Mouse (Mus musculus): ENCODE results near the gene Shroom3.

Gene Shroom3

GRCm38 (mm10) chr5:92683351-92683807, at the start of gene Shroom3:
Shroom3 (plus strand) TSS chr5:92683435.
- peak; percentile 38 for DNase-seq (ENCODE audit: low read depth, low spot score)

GRCm38 (mm10) chr5:92633526-92633925, 49.7 kb upstream of the Shroom3 start:
- DNase-seq (ENCODE audit: low read depth, low spot score) = no peak

GRCm38 (mm10) chr5:92634916-92635315, 48.3 kb upstream of the Shroom3 start:
- no peak for DNase-seq (ENCODE audit: low read depth, low spot score)

DNA sequence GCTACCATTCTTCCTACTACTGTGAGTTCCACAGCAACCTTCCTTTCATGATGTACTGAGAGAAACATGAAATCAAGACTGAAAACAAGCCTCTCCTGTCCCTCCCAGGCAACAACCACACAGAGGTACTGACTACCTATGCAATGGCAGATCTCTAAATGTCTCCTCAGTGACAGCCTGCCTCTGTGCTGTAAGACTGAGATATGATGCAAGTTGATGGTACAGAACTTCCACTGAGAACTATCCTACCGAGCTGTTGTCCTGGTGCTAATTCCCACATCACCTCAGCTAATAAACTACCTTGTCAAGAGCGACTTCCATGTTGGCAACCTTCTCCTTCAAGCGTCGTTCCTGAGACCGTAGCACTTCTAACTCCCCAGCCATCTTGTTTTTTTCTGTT, 47.3 kb upstream of the Shroom3 start:
- DNase-seq (ENCODE audit: low read depth, low spot score) = no peak

DNA sequence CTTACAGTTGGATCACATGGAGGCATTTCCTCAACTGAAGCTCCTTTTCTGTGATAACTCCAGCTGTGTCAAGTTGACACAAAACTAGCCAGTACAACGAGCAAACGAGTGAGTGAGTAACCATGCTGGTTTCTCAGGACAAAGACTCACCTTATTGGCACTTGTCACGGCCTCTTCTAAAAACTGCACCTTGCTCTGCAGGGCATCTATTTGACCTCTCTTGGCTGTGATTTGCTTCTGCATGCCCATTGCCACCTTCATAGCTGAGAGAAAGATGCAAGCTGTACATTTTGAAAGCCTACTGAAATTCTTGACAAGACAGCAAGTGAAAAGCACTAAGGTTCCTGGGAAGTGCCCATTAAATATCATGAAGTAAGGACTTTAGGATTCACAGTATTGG, 42.4 kb upstream of the Shroom3 start:
- DNase-seq (ENCODE audit: low read depth, low spot score) = no peak

GRCm38 (mm10) chr5:92656256-92656655, 27.0 kb upstream of the Shroom3 start:
- DNase-seq (ENCODE audit: low read depth, low spot score) = peak; percentile 47

- no peak for DNase-seq (ENCODE audit: low read depth, low spot score)
Measured at GRCm38 (mm10) chr5:92664321-92664720, 18.9 kb upstream of the Shroom3 start.

DNA sequence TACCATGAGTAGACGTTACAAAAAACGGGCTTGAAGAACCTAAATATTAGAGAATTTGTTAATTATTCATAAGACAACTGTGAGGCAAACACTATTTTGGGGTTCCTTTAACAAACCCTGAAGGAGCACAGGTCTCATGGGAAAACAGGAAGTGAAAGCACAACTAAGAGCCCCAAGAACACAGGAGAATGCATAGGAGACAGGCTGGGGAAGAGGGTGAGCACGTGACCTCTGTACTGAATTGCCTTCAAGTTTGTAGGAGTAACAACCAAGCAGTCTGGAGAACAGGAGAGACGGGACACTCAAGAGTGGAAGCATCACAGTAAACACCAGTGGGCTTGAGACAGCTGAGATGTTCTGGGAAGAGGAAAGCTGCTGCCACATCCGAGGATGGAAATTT, 16.4 kb upstream of the Shroom3 start:
- DNase-seq (ENCODE audit: low read depth, low spot score) = no peak

DNA sequence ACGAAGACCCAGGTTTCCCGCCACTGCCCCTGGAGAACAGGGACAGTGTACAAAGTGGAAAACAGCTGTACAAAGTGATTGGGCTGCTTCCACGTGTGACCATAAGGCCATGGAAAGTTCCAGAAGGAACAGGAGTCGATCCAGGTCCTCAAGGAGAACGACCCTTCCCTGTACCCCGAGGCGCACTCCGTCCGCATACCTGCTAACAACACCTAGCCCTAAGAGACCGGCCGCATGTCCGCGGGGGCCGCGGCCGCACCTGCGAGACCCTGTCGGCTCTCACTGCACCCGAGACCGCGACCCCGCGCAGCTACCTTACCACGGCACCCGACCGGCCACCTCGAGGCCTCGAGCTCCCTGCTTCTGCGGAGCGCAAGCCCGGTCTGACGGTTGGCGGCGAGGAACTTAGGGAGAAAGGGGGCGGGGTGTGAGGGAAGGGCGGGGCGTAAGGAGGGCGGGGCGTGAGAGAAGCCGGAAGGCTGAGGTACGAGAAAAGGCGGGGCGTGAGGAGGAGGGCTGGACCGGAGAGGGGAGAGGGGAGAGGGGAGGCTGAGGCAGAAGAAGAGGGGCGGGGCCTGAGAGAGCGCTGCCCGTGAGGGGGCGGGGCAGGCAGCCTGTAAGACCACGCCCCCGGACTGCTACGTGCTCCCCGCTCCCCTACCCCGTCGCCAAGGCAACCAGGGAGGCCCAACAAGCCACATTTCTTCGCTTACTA, 8.2 kb upstream of the Shroom3 start, which contains the start of gene Ccdc158:
Ccdc158 (minus strand) TSS at position 413 of the 715 bp plus-strand sequence.
- peak; percentile 80 for DNase-seq (ENCODE audit: low read depth, low spot score)

DNA sequence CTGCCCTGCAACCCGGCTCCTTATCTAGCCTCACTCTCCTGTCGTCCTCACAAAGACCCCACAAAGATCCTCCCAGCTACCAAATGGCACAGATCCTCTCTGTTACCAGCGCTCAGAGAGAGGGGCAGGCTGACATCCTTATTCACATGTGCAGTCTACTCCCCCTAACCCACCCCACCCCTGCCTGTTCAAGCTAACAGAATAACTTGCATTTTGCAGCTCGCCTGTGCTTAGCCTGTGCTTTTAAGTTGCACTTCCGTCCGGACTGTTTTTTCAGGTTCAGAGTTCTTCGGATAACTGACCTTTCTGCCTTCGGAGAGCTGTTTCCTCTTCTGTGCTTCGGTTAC, 7.7 kb upstream of the Shroom3 start:
- DNase-seq (ENCODE audit: low read depth, low spot score) = no peak

DNA sequence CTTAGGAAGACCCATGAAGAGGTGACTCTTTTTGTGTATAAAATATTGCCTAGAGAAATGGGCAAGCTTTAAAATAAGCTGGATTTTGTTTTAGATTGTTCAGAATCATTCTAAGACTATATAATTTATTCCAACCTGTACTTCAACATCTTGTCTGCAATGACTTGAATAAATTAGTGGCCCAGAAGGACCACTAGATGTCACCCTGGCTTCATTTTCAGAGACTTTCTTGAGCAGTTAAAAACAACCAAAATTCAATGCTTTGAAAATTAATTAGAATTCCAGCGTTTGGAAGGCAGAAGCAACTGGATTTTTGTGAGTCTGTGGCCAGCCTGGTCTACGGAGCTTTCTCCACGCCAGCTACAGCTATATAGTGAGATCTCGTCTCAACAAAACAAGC, 3.8 kb upstream of the Shroom3 start:
- no peak for DNase-seq (ENCODE audit: low read depth, low spot score)

DNA sequence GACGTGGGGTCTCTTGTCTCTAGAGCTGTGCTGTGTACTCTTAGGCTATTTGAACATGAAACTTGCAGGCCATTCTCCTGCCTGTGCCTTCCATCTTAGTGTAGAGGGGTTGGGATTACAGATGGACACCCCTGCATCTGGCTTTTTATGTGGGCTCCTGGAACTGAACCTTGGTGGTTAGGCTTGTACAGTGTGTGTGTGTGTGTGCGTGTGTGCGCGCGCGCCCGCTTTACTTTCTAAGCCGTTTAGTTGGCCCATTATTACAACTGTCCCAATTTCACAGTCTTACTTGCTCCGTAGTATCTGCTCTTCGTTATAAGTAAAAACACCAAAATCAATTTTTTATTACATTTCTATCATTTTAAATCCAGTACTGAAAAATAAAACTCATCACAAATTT, 1.4 kb upstream of the Shroom3 start:
- no peak for DNase-seq (ENCODE audit: low read depth, low spot score)

GRCm38 (mm10) chr5:92682621-92683348, 450 bp upstream of the Shroom3 start:
- DNase-seq (ENCODE audit: low read depth, low spot score) = peak; percentile 43

DNA sequence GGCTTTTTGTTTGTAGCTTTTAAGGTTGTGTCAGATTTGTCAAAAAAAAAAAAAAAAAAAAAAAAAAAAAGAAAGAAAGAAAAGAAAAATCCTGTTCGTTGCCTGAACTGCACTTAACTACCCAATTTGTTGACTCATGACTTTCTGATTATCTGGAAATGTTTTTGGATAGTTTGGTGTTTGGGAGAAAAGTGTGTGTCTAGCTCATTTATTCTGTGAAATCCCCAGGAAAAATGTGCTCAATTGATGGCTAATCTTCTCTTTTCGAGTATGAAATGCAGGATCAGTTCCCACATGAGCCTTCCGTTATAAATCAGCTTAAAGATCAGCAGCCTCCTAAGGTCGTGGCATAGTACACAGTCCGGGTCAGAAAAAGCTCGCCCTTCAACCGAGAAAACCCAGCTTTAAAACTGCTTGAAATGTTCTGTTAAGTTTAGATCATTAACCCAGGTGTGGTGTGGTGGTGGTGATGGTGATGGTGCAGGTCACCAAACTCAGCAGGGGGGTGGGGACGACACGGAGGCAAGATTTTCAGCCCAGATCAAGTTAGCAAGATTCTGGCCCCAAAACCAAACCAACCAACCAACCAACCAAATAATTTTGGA, 738 bp downstream of the Shroom3 start:
- DNase-seq (ENCODE audit: low read depth, low spot score) = no peak

- DNase-seq (ENCODE audit: low read depth, low spot score) = no peak
Measured at GRCm38 (mm10) chr5:92684715-92685460, 1.7 kb downstream of the Shroom3 start.

DNA sequence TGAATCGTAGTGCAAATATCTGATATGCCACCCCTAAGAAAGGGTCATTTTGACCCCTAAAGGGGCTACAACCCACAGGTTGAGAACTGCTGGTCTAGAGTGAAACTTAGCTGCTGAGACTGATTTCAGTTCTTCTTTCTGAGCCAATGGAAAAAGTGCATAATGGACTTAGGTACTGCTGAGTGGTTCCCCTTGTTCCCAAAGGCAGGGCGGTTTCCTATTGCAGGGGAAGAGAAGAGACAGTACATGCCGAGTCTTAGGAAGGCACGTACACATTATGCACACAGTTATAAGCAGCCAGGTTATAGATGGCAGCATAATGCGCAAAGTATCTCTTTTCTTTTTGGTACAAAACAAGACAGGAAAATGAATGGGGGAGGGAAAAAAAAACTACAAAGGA, 4.9 kb downstream of the Shroom3 start:
- DNase-seq (ENCODE audit: low read depth, low spot score) = no peak

DNA sequence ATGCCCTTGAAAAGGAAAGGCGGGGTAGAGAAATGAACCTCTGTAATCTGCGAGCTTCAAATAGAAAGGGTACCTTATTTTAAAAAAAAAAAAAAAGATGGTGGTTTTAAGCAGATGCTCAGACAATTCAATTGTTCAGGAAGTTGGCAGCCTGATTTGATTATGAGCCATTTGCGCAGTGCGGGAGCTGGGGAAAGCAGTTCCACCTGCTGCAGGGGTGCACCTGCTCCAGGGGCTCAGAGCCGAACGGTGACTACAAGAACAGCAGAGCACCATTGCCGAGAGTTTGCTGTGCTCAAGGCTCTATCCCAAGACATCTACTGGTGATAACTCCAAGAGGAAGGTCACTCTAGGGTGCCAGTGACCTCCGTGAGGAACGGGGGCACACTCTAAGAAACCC, 5.3 kb downstream of the Shroom3 start:
- DNase-seq (ENCODE audit: low read depth, low spot score) = no peak

- no peak for DNase-seq (ENCODE audit: low read depth, low spot score)
Measured at GRCm38 (mm10) chr5:92692206-92693007, 9.2 kb downstream of the Shroom3 start.

DNA sequence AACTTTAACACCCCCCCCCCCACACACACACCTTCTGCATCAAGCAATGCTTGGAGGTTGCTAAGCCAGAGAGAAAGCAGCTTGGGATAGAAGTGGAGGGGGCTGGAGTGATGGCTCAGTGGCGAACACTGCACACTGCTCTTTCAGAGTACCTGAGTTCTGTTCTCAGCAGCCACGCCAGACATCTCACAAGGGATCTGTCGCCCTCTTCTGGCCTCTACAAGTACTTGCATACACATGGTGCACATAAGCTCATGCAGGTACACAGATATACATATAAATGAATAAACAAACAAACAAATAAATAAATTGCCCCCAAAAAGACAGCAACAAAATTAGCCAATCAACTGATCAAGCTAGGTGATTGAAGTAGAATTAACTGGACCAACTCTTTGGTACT, 10.5 kb downstream of the Shroom3 start:
- DNase-seq (ENCODE audit: low read depth, low spot score) = no peak

DNA sequence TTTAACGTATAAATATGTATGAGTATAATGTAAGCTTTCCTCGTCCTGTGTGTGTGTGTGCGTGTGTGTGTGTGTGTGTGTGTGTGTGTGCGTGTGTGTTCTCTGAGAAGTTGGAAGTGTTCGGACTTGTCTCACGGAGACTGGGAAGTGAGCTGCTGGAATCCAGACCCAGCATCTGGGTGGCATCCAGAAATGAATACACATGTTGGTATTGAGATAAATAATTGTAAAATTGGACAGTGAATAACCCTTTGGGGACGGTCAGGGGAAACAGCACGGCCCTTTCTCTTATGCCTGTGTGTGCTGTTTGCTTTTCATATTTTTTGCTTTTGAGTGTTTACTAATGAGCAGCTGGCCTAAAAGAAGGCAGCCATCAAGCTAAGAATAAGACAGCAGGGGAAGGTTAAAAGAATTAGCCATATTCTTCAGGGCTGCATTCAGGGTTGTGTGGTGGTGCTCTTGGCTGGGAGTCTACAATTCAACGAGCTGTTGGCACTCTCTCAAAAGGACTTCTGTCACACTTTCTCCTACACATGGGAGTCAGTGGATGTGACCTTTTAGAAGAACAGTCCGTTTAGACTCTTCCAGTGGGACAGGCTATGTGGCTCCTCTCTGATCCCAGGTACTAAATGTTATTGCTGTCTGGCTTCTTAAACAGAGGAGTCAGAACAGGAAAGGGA, 11.2 kb downstream of the Shroom3 start:
- DNase-seq (ENCODE audit: low read depth, low spot score) = no peak
